Mouse (Mus musculus): ENCODE measurements around the gene Cep41. TPM values are rescaled to one million over a fixed set of nuclear protein-coding genes. Genes with fewer than 3 reads are reported as not detected.
A peak's percentile ranks its signal among the peaks of the same experiment; 100 is the strongest.

The Cep41 gene
- polyA plus RNA-seq, 1 experiment from 2014 or later = 20.6 TPM

GRCm38 (mm10) chr6:30712484-30712883 lies 18.9 kb upstream of the Cep41 start:
- H3K27ac ChIP-seq (ENCODE audit: low read length) = peak overlapping the region; percentile 71
- WGBS = 58% methylated on average over 7 of the region's 7 CpGs

GRCm38 (mm10) chr6:30711365-30711763 lies 17.8 kb upstream of the Cep41 start:
- WGBS = 68% methylated on average over 10 of the region's 10 CpGs
- no peak overlapping the region for H3K4me2 ChIP-seq (replicated peaks; ENCODE audit: low read depth, low read length)
- H3K27me3 ChIP-seq (ENCODE audit: insufficient read depth, low read length) = no peaks in the 10 kb centered on the region
- no peaks in the 10 kb centered on the region for H3K9me3 ChIP-seq (ENCODE audit: low read length)
- H3K4me1 ChIP-seq (ENCODE audit: insufficient read depth, low read length) = peaks cover 27% of the 10 kb centered on the region
- no peak overlapping the region for H3K4me3 ChIP-seq (ENCODE audit: low read length)
- H3K9ac ChIP-seq (replicated peaks; ENCODE audit: low read length) = no peak overlapping the region
- H3K36me3 ChIP-seq (ENCODE audit: insufficient read depth, low read length) = no peaks in the 10 kb centered on the region
- no peak for ATAC-seq (ENCODE audit: low FRiP score, low TSS enrichment)
- peak overlapping the region; percentile 56 for H3K27ac ChIP-seq (ENCODE audit: low read length)

More at GRCm38 (mm10) chr6:30712484-30712883, 18.9 kb upstream of the Cep41 start:
- H3K4me3 ChIP-seq (ENCODE audit: low read length) = no peak overlapping the region
- H3K4me1 ChIP-seq (ENCODE audit: insufficient read depth, low read length) = peaks cover 30% of the 10 kb centered on the region
- H3K36me3 ChIP-seq (ENCODE audit: insufficient read depth, low read length) = no peaks in the 10 kb centered on the region
- H3K9me3 ChIP-seq (ENCODE audit: low read length) = no peaks in the 10 kb centered on the region
- H3K4me2 ChIP-seq (replicated peaks; ENCODE audit: low read depth, low read length) = no peak overlapping the region
- no peak for ATAC-seq (ENCODE audit: low FRiP score, low TSS enrichment)
- H3K9ac ChIP-seq (replicated peaks; ENCODE audit: low read length) = no peak overlapping the region
- H3K27me3 ChIP-seq (ENCODE audit: insufficient read depth, low read length) = no peaks in the 10 kb centered on the region

GRCm38 (mm10) chr6:30710371-30711364 lies 17.1 kb upstream of the Cep41 start:
- H3K4me2 ChIP-seq (replicated peaks; ENCODE audit: low read depth, low read length) = peak overlapping the region; percentile 18; the same call in 1 of the 2 replicates
- 42% methylated on average over 25 of the region's 25 CpGs for WGBS
- H3K27ac ChIP-seq (ENCODE audit: low read length) = peak overlapping the region; percentile 90
- H3K4me3 ChIP-seq (ENCODE audit: low read length) = no peak overlapping the region
- peaks cover 26% of the 10 kb centered on the region for H3K4me1 ChIP-seq (ENCODE audit: insufficient read depth, low read length)
- peak; percentile 11; the same call in 1 of the 2 replicates for ATAC-seq (ENCODE audit: low FRiP score, low TSS enrichment)
- no peaks in the 10 kb centered on the region for H3K36me3 ChIP-seq (ENCODE audit: insufficient read depth, low read length)
- H3K9ac ChIP-seq (replicated peaks; ENCODE audit: low read length) = peak overlapping the region; percentile 48; the same call in 1 of the 2 replicates
- no peaks in the 10 kb centered on the region for H3K9me3 ChIP-seq (ENCODE audit: low read length)
- H3K27me3 ChIP-seq (ENCODE audit: insufficient read depth, low read length) = no peaks in the 10 kb centered on the region

- 40% methylated on average over 6 of the region's 6 CpGs for WGBS
- H3K27ac ChIP-seq (ENCODE audit: low read length) = peak overlapping the region; percentile 65; the same call in 1 of the 2 replicates
- no peak overlapping the region for H3K4me2 ChIP-seq (replicated peaks; ENCODE audit: low read depth, low read length)
- H3K9me3 ChIP-seq (ENCODE audit: low read length) = no peaks in the 10 kb centered on the region
- H3K27me3 ChIP-seq (ENCODE audit: insufficient read depth, low read length) = no peaks in the 10 kb centered on the region
- no peak overlapping the region for H3K9ac ChIP-seq (replicated peaks; ENCODE audit: low read length)
- H3K4me1 ChIP-seq (ENCODE audit: insufficient read depth, low read length) = peaks cover 21% of the 10 kb centered on the region
- ATAC-seq (ENCODE audit: low FRiP score, low TSS enrichment) = no peak
- no peak overlapping the region for H3K4me3 ChIP-seq (ENCODE audit: low read length)
- H3K36me3 ChIP-seq (ENCODE audit: insufficient read depth, low read length) = no peaks in the 10 kb centered on the region
Measured at GRCm38 (mm10) chr6:30709115-30709514, 15.6 kb upstream of the Cep41 start.

- peak; percentile 57 for ATAC-seq (ENCODE audit: low FRiP score, low TSS enrichment)
Measured at GRCm38 (mm10) chr6:30703977-30704602, 10.5 kb upstream of the Cep41 start.

GRCm38 (mm10) chr6:30703476-30703875 lies 9.9 kb upstream of the Cep41 start:
- no peaks in the 10 kb centered on the region for H3K27me3 ChIP-seq (ENCODE audit: insufficient read depth, low read length)
- peaks cover 23% of the 10 kb centered on the region for H3K4me1 ChIP-seq (ENCODE audit: insufficient read depth, low read length)
- peak overlapping the region; percentile 31; the same call in 1 of the 2 replicates for H3K27ac ChIP-seq (ENCODE audit: low read length)
- ATAC-seq (ENCODE audit: low FRiP score, low TSS enrichment) = no peak
- H3K4me2 ChIP-seq (replicated peaks; ENCODE audit: low read depth, low read length) = no peak overlapping the region
- 71% methylated on average over 6 of the region's 6 CpGs for WGBS
- H3K4me3 ChIP-seq (ENCODE audit: low read length) = no peak overlapping the region
- no peaks in the 10 kb centered on the region for H3K9me3 ChIP-seq (ENCODE audit: low read length)
- no peaks in the 10 kb centered on the region for H3K36me3 ChIP-seq (ENCODE audit: insufficient read depth, low read length)
- no peak overlapping the region for H3K9ac ChIP-seq (replicated peaks; ENCODE audit: low read length)

More at GRCm38 (mm10) chr6:30703977-30704602, 10.5 kb upstream of the Cep41 start:
- no peaks in the 10 kb centered on the region for H3K27me3 ChIP-seq (ENCODE audit: insufficient read depth, low read length)
- no peaks in the 10 kb centered on the region for H3K9me3 ChIP-seq (ENCODE audit: low read length)
- no peak overlapping the region for H3K9ac ChIP-seq (replicated peaks; ENCODE audit: low read length)
- H3K27ac ChIP-seq (ENCODE audit: low read length) = peak overlapping the region; percentile 14; the same call in 1 of the 2 replicates
- no peak overlapping the region for H3K4me2 ChIP-seq (replicated peaks; ENCODE audit: low read depth, low read length)
- no peak overlapping the region for H3K4me3 ChIP-seq (ENCODE audit: low read length)
- H3K36me3 ChIP-seq (ENCODE audit: insufficient read depth, low read length) = no peaks in the 10 kb centered on the region
- WGBS = 62% methylated on average over 9 of the region's 9 CpGs
- H3K4me1 ChIP-seq (ENCODE audit: insufficient read depth, low read length) = peaks cover 18% of the 10 kb centered on the region

- H3K27ac ChIP-seq (ENCODE audit: low read length) = no peak overlapping the region
- no peaks in the 10 kb centered on the region for H3K36me3 ChIP-seq (ENCODE audit: insufficient read depth, low read length)
- H3K9ac ChIP-seq (replicated peaks; ENCODE audit: low read length) = no peak overlapping the region
- ATAC-seq (ENCODE audit: low FRiP score, low TSS enrichment) = no peak
- no peaks in the 10 kb centered on the region for H3K9me3 ChIP-seq (ENCODE audit: low read length)
- H3K4me1 ChIP-seq (ENCODE audit: insufficient read depth, low read length) = peaks cover 23% of the 10 kb centered on the region
- no peak overlapping the region for H3K4me2 ChIP-seq (replicated peaks; ENCODE audit: low read depth, low read length)
- H3K27me3 ChIP-seq (ENCODE audit: insufficient read depth, low read length) = no peaks in the 10 kb centered on the region
- 49% methylated on average over 6 of the region's 6 CpGs for WGBS
- H3K4me3 ChIP-seq (ENCODE audit: low read length) = no peak overlapping the region
Measured at GRCm38 (mm10) chr6:30702881-30703280, 9.3 kb upstream of the Cep41 start.

GRCm38 (mm10) chr6:30700182-30700581 lies 6.6 kb upstream of the Cep41 start:
- Histone ChIP-seq H3K9me3 (ENCODE audit: low read length) (no peaks in the 10 kb centered on the region), H3K4me1 (ENCODE audit: insufficient read depth, low read length) (peaks cover 25% of the 10 kb centered on the region), H3K9ac (replicated peaks; ENCODE audit: low read length) (no peak overlapping the region; the same call in 1 of the 2 replicates), H3K4me2 (replicated peaks; ENCODE audit: low read depth, low read length) (no peak overlapping the region), H3K27ac (ENCODE audit: low read length) (peak overlapping the region; percentile 88), H3K4me3 (ENCODE audit: low read length) (no peak overlapping the region), H3K27me3 (ENCODE audit: insufficient read depth, low read length) (no peaks in the 10 kb centered on the region), H3K36me3 (ENCODE audit: insufficient read depth, low read length) (no peaks in the 10 kb centered on the region)
- ATAC-seq (ENCODE audit: low FRiP score, low TSS enrichment) = peak; percentile 81
- WGBS = 21% methylated on average over 6 of the region's 6 CpGs

GRCm38 (mm10) chr6:30698036-30698435 lies 4.5 kb upstream of the Cep41 start:
- no peak overlapping the region for H3K4me3 ChIP-seq (ENCODE audit: low read length)
- H3K9ac ChIP-seq (replicated peaks; ENCODE audit: low read length) = no peak overlapping the region
- H3K4me1 ChIP-seq (ENCODE audit: insufficient read depth, low read length) = peaks cover 26% of the 10 kb centered on the region
- no peak for ATAC-seq (ENCODE audit: low FRiP score, low TSS enrichment)
- H3K36me3 ChIP-seq (ENCODE audit: insufficient read depth, low read length) = no peaks in the 10 kb centered on the region
- WGBS = 87% methylated on average over 4 of the region's 4 CpGs
- H3K9me3 ChIP-seq (ENCODE audit: low read length) = no peaks in the 10 kb centered on the region
- no peaks in the 10 kb centered on the region for H3K27me3 ChIP-seq (ENCODE audit: insufficient read depth, low read length)
- H3K4me2 ChIP-seq (replicated peaks; ENCODE audit: low read depth, low read length) = no peak overlapping the region
- peak overlapping the region; percentile 71 for H3K27ac ChIP-seq (ENCODE audit: low read length)

Data from kidney, embryonic 16.5 days (tissue).